Mouse (Mus musculus) embryonic fibroblast, embryonic 13.5 days (primary cell): ENCODE results near the gene Ryk.

Source experiments
- CTCF ChIP-seq: IDR thresholded peaks from 2 replicates; pipeline ENCODE4 v1.5.1; 2011; ENCODE audit warnings: mild to moderate bottlenecking, control low read depth, low read length, moderate library complexity, borderline replicate concordance; ENCODE audit not compliant: insufficient read depth
- POLR2A ChIP-seq: IDR thresholded peaks from 2 replicates; pipeline ENCODE4 v1.6.1; 2011; ENCODE audit warnings: low read depth, mild to moderate bottlenecking, control low read depth, low read length, moderate library complexity

GRCm38 (mm10) chr9:102789491-102789890 is 45.2 kb upstream of the Ryk start:
- TF ChIP-seq CTCF = no peak
- TF ChIP-seq POLR2A = no peak
